Mouse (Mus musculus) heart, postnatal 0 days (tissue): Measurements from ENCODE around the gene Usp10.

Experiments used
- CTCF ChIP-seq: IDR thresholded peaks from 2 replicates; pipeline ENCODE4 v1.5.1; 2016; ENCODE audit warnings: antibody characterized with exemption, control low read depth, low read depth
- EP300 ChIP-seq: IDR thresholded peaks from 2 replicates; pipeline ENCODE4 v1.6.1; 2016; ENCODE audit warnings: antibody characterized with exemption, low read depth

GRCm38 (mm10) chr8:119926474-119926873 lies 16.3 kb downstream of the Usp10 start:
- no peak for TF ChIP-seq EP300
- TF ChIP-seq CTCF, result peak; percentile 41
